Mouse (Mus musculus) ZHBTc4 (cell line): Measurements from ENCODE around the gene Tmem199.

Experiments
- DNase-seq: peaks from one replicate; pipeline ENCODE4 v3.0.0-alpha.2; 2011; ENCODE audit warnings: low read depth, low spot score

The Tmem199 gene

GRCm38 (mm10) chr11:78483639-78484038, 28.3 kb downstream of the Tmem199 start:
- peak; percentile 60 for DNase-seq

- no peak for DNase-seq
Measured at GRCm38 (mm10) chr11:78475289-78475688, 36.7 kb downstream of the Tmem199 start.

- no peak for DNase-seq
Measured at GRCm38 (mm10) chr11:78471326-78472103, 40.5 kb downstream of the Tmem199 start.

- DNase-seq, result no peak
Measured at GRCm38 (mm10) chr11:78467932-78468331, 44.0 kb downstream of the Tmem199 start.

GRCm38 (mm10) chr11:78467515-78467914, 44.5 kb downstream of the Tmem199 start:
- no peak for DNase-seq

GRCm38 (mm10) chr11:78466242-78466912, 45.6 kb downstream of the Tmem199 start:
- DNase-seq, result no peak

GRCm38 (mm10) chr11:78465568-78466180, 46.3 kb downstream of the Tmem199 start, which contains the start of gene Slc46a1:
Slc46a1 (plus strand) TSS chr11:78465697.
- peak; percentile 93 for DNase-seq

GRCm38 (mm10) chr11:78465116-78465515, 46.9 kb downstream of the Tmem199 start:
- DNase-seq, result peak; percentile 12

GRCm38 (mm10) chr11:78463286-78464036, 48.5 kb downstream of the Tmem199 start:
- peak; percentile 64 for DNase-seq

- no peak for DNase-seq
Measured at GRCm38 (mm10) chr11:78462669-78463068, 49.3 kb downstream of the Tmem199 start.

GRCm38 (mm10) chr11:78461894-78462293, 50.1 kb downstream of the Tmem199 start:
- peak; percentile 76 for DNase-seq

- DNase-seq, result no peak
Measured at GRCm38 (mm10) chr11:78458740-78459139, 53.2 kb downstream of the Tmem199 start.
